Mouse (Mus musculus): ENCODE measurements around the gene Etv6. TPM values are rescaled to one million over a fixed set of nuclear protein-coding genes. Genes with fewer than 3 reads are reported as not detected.

The Etv6 gene
- total and polyA plus RNA-seq, 3 experiments, result 12.6 to 25.9 TPM; not detected in 1

- TF ChIP-seq CHD1 (IDR thresholded peaks at IDR 0.05; ENCODE audit: low read depth, low read length) (no peak), ZMIZ1 (IDR thresholded peaks at IDR 0.05; ENCODE audit: low read depth, low read length) (no peak), MAX (IDR thresholded peaks at IDR 0.05; ENCODE audit: low read length) (no peak), TAL1 (IDR thresholded peaks at IDR 0.05; ENCODE audit: low read length) (no peak), GABPA (IDR thresholded peaks at IDR 0.05; ENCODE audit: low read depth, low read length) (no peak)
- H3K36me3 ChIP-seq (ENCODE audit: control insufficient read depth in 1 of 2, insufficient read depth in 2 of 2, low read length in 2 of 2), result peaks cover 7 to 23% of the 10 kb centered on the region in 2 experiments
- no peak for DNase-seq (ENCODE audit: low read depth, low spot score)
- H3K4me1 ChIP-seq (ENCODE audit: control insufficient read depth in 1 of 2, insufficient read depth in 2 of 2, low read length in 2 of 2), result peaks cover 12 to 14% of the 10 kb centered on the region in 2 experiments
- H3K27ac ChIP-seq (ENCODE audit: control insufficient read depth, low read depth, low read length), result no peak overlapping the region
- H3K9ac ChIP-seq (ENCODE audit: control insufficient read depth, low read depth, low read length, poor library complexity, severe bottlenecking), result no peak overlapping the region
- H3K9me3 ChIP-seq (replicated peaks; ENCODE audit: insufficient read depth, low read length), result no peaks in the 10 kb centered on the region
- no peak overlapping the region for H3K4me3 ChIP-seq (ENCODE audit: control insufficient read depth in 1 of 2, insufficient read depth in 1 of 2, low read depth in 2 of 2, low read length in 2 of 2)
- H3K79me2 ChIP-seq (ENCODE audit: control insufficient read depth, insufficient read depth, low read length, poor library complexity), result peaks cover 6% of the 10 kb centered on the region; the same call in 1 of the 2 replicates
- no peaks in the 10 kb centered on the region for H3K27me3 ChIP-seq (ENCODE audit: control insufficient read depth in 1 of 2, insufficient read depth in 2 of 2, low read length in 2 of 2)
These were observed 93.1 kb downstream of the Etv6 start for GRCm38 (mm10) chr6:134128594-134128993.

DNA sequence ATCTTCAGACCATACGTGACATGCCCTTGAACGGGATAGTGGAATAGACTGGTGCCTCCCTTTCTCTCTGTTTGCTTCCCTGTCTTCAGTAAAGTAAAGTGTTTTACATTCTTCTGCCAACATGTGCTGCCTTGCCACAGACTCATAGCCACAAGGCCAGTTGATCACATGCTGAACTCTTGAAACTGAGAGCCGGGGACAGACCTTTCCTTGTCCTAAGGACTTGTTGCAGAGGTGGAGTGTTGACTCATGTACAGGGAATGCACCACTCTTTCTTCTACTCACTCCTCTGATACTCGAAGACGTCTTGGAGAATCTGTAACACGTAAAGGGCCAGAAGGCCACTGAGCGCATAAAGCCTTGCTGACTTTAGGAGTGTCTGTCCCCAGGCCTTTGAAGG, 94.3 kb downstream of the Etv6 start:
- Histone ChIP-seq H3K79me2 (ENCODE audit: control insufficient read depth, insufficient read depth, low read length, poor library complexity) (peaks cover 4% of the 10 kb centered on the region; the same call in 1 of the 2 replicates), H3K4me3 (ENCODE audit: control insufficient read depth in 1 of 2, insufficient read depth in 1 of 2, low read depth in 2 of 2, low read length in 2 of 2) (no peak overlapping the region), H3K27me3 (ENCODE audit: control insufficient read depth in 1 of 2, insufficient read depth in 2 of 2, low read length in 2 of 2) (no peaks in the 10 kb centered on the region), H3K4me1 (ENCODE audit: control insufficient read depth in 1 of 2, insufficient read depth in 2 of 2, low read length in 2 of 2) (peaks cover 9 to 12% of the 10 kb centered on the region in 2 experiments), H3K9me3 (replicated peaks; ENCODE audit: insufficient read depth, low read length) (no peaks in the 10 kb centered on the region), H3K36me3 (ENCODE audit: control insufficient read depth in 1 of 2, insufficient read depth in 2 of 2, low read length in 2 of 2) (peaks cover 7 to 20% of the 10 kb centered on the region in 2 experiments), H3K9ac (ENCODE audit: control insufficient read depth, low read depth, low read length, poor library complexity, severe bottlenecking) (no peak overlapping the region), H3K27ac (ENCODE audit: control insufficient read depth, low read depth, low read length) (no peak overlapping the region)
- DNase-seq (ENCODE audit: low read depth, low spot score), result no peak
- TF ChIP-seq RAD21 (IDR thresholded peaks at IDR 0.05; ENCODE audit: low read depth, low read length) (no peak), SMC3 (IDR thresholded peaks at IDR 0.05; ENCODE audit: low read depth, low read length) (no peak), MAX (IDR thresholded peaks at IDR 0.05; ENCODE audit: low read length) (no peak), SIN3A (IDR thresholded peaks at IDR 0.05; ENCODE audit: low read length) (no peak), MAZ (IDR thresholded peaks at IDR 0.05; ENCODE audit: low read depth, low read length) (no peak), BHLHE40 (IDR thresholded peaks at IDR 0.05; ENCODE audit: borderline replicate concordance, low read depth, low read length) (no peak), POLR2AphosphoS2 (IDR thresholded peaks at IDR 0.05; ENCODE audit: low read length) (no peak), ZC3H11A (IDR thresholded peaks at IDR 0.05; ENCODE audit: low read depth, low read length) (no peak), NRF1 (IDR thresholded peaks at IDR 0.05; ENCODE audit: insufficient read depth, low read depth, low read length, poor library complexity, severe bottlenecking) (no peak), ELF1 (IDR thresholded peaks at IDR 0.05; ENCODE audit: low read depth, low read length) (no peak), JUND (IDR thresholded peaks at IDR 0.05; ENCODE audit: low read depth, low read length) (no peak), ZMIZ1 (IDR thresholded peaks at IDR 0.05; ENCODE audit: low read depth, low read length) (no peak), MEF2A (IDR thresholded peaks at IDR 0.05; ENCODE audit: extremely low read depth, insufficient replicate concordance, low read depth, low read length, poor library complexity, severe bottlenecking) (no peak), CHD2 (IDR thresholded peaks at IDR 0.05; ENCODE audit: low read length) (no peak)
